Mouse (Mus musculus): ENCODE results near the gene Gm20806. TPM values are rescaled to one million over a fixed set of nuclear protein-coding genes. Genes with fewer than 3 reads are reported as not detected.
"Not testable (repeated sequence)": the region's sequence is repeated elsewhere in the genome, so short reads cannot be mapped to it uniquely, and the experiment has no call there.

The Gm20806 gene
- not detected in 2 replicates for polyA plus RNA-seq (2015; fragmentation: Nextera tagmentation; extraction: Ambion mirVana)

- H3K4me1 ChIP-seq; H3K4me2 ChIP-seq (replicated peaks); ATAC-seq (ENCODE audit: low FRiP score, low read depth); H3K4me3 ChIP-seq; H3K9me3 ChIP-seq; H3K36me3 ChIP-seq; H3K27me3 ChIP-seq; H3K27ac ChIP-seq; H3K9ac ChIP-seq: not testable (repeated sequence)
- no CpG with 5 or more reads among the region's 4 CpGs for WGBS
Observed at GRCm38 (mm10) chrY:78837956-78838355, at the start of gene Gm20806. Gene Gm20806 (minus strand): TSS chrY:78838056.
